9 mouse cellular contexts compared by ENCODE assay signal in genomic region chr12:73110431-73111111, GRCm38 (mm10). TPM values are rescaled to one million over a fixed set of nuclear protein-coding genes. Genes with fewer than 3 reads are reported as not detected.
DNase-seq lines count a peak whose midpoint lies in the region; ATAC-seq and TF ChIP-seq lines count a peak whose summit lies in the region.
"Had no signal": no experiment of that assay in that cellular context is flagged by ENCODE, and none has a peak within 500 bp of the region (broad histone marks: within the 10 kb centered on the region; RNA-seq: fewer than 3 reads in every experiment).

No protein-coding gene starts in this region.

- no peak for TF ChIP-seq CTCF in stomach, postnatal 0 days (IDR thresholded peaks at IDR 0.05; ENCODE audit: low read depth)

- WGBS in forebrain, embryonic 10.5 days, result 2% methylated on average over 23 of the region's 23 CpGs
- WGBS in intestine, embryonic 16.5 days, result 7% methylated on average over 23 of the region's 23 CpGs
- WGBS in lung, embryonic 15.5 days, result 8% methylated on average over 23 of the region's 23 CpGs
- WGBS in stomach, postnatal 0 days, result 10% methylated on average over 23 of the region's 23 CpGs

- 0 out of 2 replicates have a peak overlapping the region, but pooled peaks have one; percentile 33 for H3K9ac ChIP-seq in intestine, embryonic 16.5 days (ENCODE audit: low read depth, low read length)
- H3K9ac ChIP-seq in lung, embryonic 15.5 days, result peak overlapping the region; percentile 72
- no peak overlapping the region for H3K9ac ChIP-seq in stomach, postnatal 0 days (ENCODE audit: low read length)

- peak overlapping the region; percentile 94 for H3K27ac ChIP-seq in forebrain, embryonic 10.5 days
- H3K27ac ChIP-seq in intestine, embryonic 16.5 days (ENCODE audit: low read length), result no peak overlapping the region
- H3K27ac ChIP-seq in lung, embryonic 15.5 days, result no peak overlapping the region
- no peak overlapping the region for H3K27ac ChIP-seq in stomach, postnatal 0 days (replicated peaks)

- peaks cover 20% of the 10 kb centered on the region for H3K27me3 ChIP-seq in forebrain, embryonic 10.5 days (ENCODE audit: poor library complexity, severe bottlenecking)
- peaks cover 3% of the 10 kb centered on the region for H3K27me3 ChIP-seq in intestine, embryonic 16.5 days (replicated peaks; ENCODE audit: control insufficient read depth, insufficient read depth, low read length)
- H3K27me3 ChIP-seq in lung, embryonic 15.5 days, result peaks cover 9% of the 10 kb centered on the region; the same call in 1 of the 2 replicates
- peaks cover 3% of the 10 kb centered on the region; the same call in 1 of the 2 replicates for H3K27me3 ChIP-seq in stomach, postnatal 0 days (ENCODE audit: control insufficient read depth, insufficient read depth, low read length)

- no peak for TF ChIP-seq EP300 in stomach, postnatal 0 days (optimal IDR thresholded peaks at IDR 0.05)

- H3K4me2 ChIP-seq in intestine, embryonic 16.5 days (ENCODE audit: low read depth, low read length), result peak overlapping the region; percentile 100
- peak overlapping the region; percentile 100 for H3K4me2 ChIP-seq in lung, embryonic 15.5 days
- H3K4me2 ChIP-seq in stomach, postnatal 0 days (replicated peaks; ENCODE audit: low read depth), result peak overlapping the region; percentile 98

- peak; percentile 23 for DNase-seq in gastrocnemius, adult 18-20 months (ENCODE audit: low spot score)
- no peak for DNase-seq in gastrocnemius, postnatal 36 days
- peak; percentile 84 for DNase-seq in NIH3T3 (ENCODE audit: low read depth)
- peak; percentile 20 for DNase-seq in forebrain, embryonic 10.5 days (ENCODE audit: extremely low spot score, low spot score)
- peak; percentile 35 for DNase-seq in stomach, postnatal 0 days (ENCODE audit: low spot score)
- DNase-seq in frontal cortex, postnatal 10 days (ENCODE audit: low spot score in 2 of 2), result no peak

- intact Hi-C loops in gastrocnemius, postnatal 36 days (cut with DNase I), result loop anchor here (10.0 kb wide), 1 partner anchor 94 kb away; no protein-coding TSS in a partner anchor

- no peaks in the 10 kb centered on the region for H3K9me3 ChIP-seq in forebrain, embryonic 10.5 days
- no peaks in the 10 kb centered on the region for H3K9me3 ChIP-seq in intestine, embryonic 16.5 days (ENCODE audit: control insufficient read depth, low read length)
- H3K9me3 ChIP-seq in lung, embryonic 15.5 days, result no peaks in the 10 kb centered on the region
- no peaks in the 10 kb centered on the region for H3K9me3 ChIP-seq in stomach, postnatal 0 days (ENCODE audit: control insufficient read depth, low read length)

- peak overlapping the region; percentile 84 for H3K4me3 ChIP-seq in forebrain, embryonic 10.5 days
- peak overlapping the region; percentile 69 for H3K4me3 ChIP-seq in intestine, embryonic 16.5 days (ENCODE audit: low read length)
- H3K4me3 ChIP-seq in lung, embryonic 15.5 days, result peak overlapping the region; percentile 75
- H3K4me3 ChIP-seq in stomach, postnatal 0 days (ENCODE audit: low read depth, low read length), result peak overlapping the region; percentile 62; the same call in 1 of the 2 replicates

- peaks cover 37% of the 10 kb centered on the region for H3K36me3 ChIP-seq in forebrain, embryonic 10.5 days (replicated peaks)
- H3K36me3 ChIP-seq in intestine, embryonic 16.5 days (ENCODE audit: control insufficient read depth, insufficient read depth, low read length), result no peaks in the 10 kb centered on the region
- no peaks in the 10 kb centered on the region for H3K36me3 ChIP-seq in lung, embryonic 15.5 days
- no peaks in the 10 kb centered on the region for H3K36me3 ChIP-seq in stomach, postnatal 0 days (ENCODE audit: control insufficient read depth, insufficient read depth, low read length)

- ATAC-seq in intestine, embryonic 16.5 days, result 0 out of 2 replicates have a peak, but pooled peaks have one; percentile 52
- peak; percentile 21 for ATAC-seq in lung, embryonic 15.5 days (ENCODE audit: borderline replicate concordance, extremely low read depth, low FRiP score, low TSS enrichment)
- peak; percentile 66 for ATAC-seq in stomach, postnatal 0 days (ENCODE audit: low FRiP score, low TSS enrichment)

- peaks cover 34% of the 10 kb centered on the region for H3K4me1 ChIP-seq in forebrain, embryonic 10.5 days
- peaks cover 19% of the 10 kb centered on the region for H3K4me1 ChIP-seq in intestine, embryonic 16.5 days (ENCODE audit: control insufficient read depth, insufficient read depth, low read length)
- H3K4me1 ChIP-seq in lung, embryonic 15.5 days, result peaks cover 23% of the 10 kb centered on the region
- peaks cover 6% of the 10 kb centered on the region; the same call in 1 of the 2 replicates for H3K4me1 ChIP-seq in stomach, postnatal 0 days (replicated peaks; ENCODE audit: control insufficient read depth, insufficient read depth)

RNA-seq across cellular contexts. Expression of gene Six4, which starts 2.7 kb away (rescaled TPM):
- total RNA-seq in gastrocnemius, adult 18-20 months (2021), result 10 to 100 TPM; 13.9 to 16.3 TPM
- total RNA-seq in gastrocnemius, postnatal 36 days (2021), result 10 to 100 TPM; 10.6 to 17.0 TPM
- polyA plus RNA-seq in forebrain, embryonic 10.5 days (2016; fragmentation: Nextera tagmentation; extraction: Ambion mirVana), result 7.0 and 7.6 TPM in 2 replicates
- 0.20 and 0.24 TPM in 2 replicates for polyA plus RNA-seq in intestine, embryonic 16.5 days (2015; fragmentation: Nextera tagmentation; extraction: Ambion mirVana)
- polyA plus RNA-seq in lung, embryonic 15.5 days (2015; fragmentation: Nextera tagmentation; extraction: Ambion mirVana), result 2.4 and 2.9 TPM in 2 replicates
- 0.13 and 0.17 TPM in 2 replicates for polyA plus RNA-seq in stomach, postnatal 0 days (2015; fragmentation: Nextera tagmentation; extraction: Ambion mirVana)
- total RNA-seq: MEL had no signal

RNA-seq across cellular contexts. Expression of gene Mnat1, which starts 12.9 kb away (rescaled TPM):
- 10 to 100 TPM; 18.2 to 18.8 TPM for total RNA-seq in gastrocnemius, adult 18-20 months (2021)
- 10 to 100 TPM; 13.1 to 15.9 TPM for total RNA-seq in gastrocnemius, postnatal 36 days (2021)
- 35.8 and 37.5 TPM in 2 replicates for polyA plus RNA-seq in forebrain, embryonic 10.5 days (2016; fragmentation: Nextera tagmentation; extraction: Ambion mirVana)
- polyA plus RNA-seq in intestine, embryonic 16.5 days (2015; fragmentation: Nextera tagmentation; extraction: Ambion mirVana), result 21.0 and 21.1 TPM in 2 replicates
- 31.4 and 31.9 TPM in 2 replicates for polyA plus RNA-seq in lung, embryonic 15.5 days (2015; fragmentation: Nextera tagmentation; extraction: Ambion mirVana)
- polyA plus RNA-seq in stomach, postnatal 0 days (2015; fragmentation: Nextera tagmentation; extraction: Ambion mirVana), result 17.1 and 20.0 TPM in 2 replicates

RNA-seq across cellular contexts. Expression of gene Six1, which starts 56.9 kb away (rescaled TPM):
- total RNA-seq in gastrocnemius, adult 18-20 months (2021), result 10 to 100 TPM; 68.5 to 72.6 TPM
- 10 to 100 TPM; 52.0 to 59.0 TPM for total RNA-seq in gastrocnemius, postnatal 36 days (2021)
- polyA plus RNA-seq in forebrain, embryonic 10.5 days (2016; fragmentation: Nextera tagmentation; extraction: Ambion mirVana), result 10.7 and 11.4 TPM in 2 replicates
- polyA plus RNA-seq in intestine, embryonic 16.5 days (2015; fragmentation: Nextera tagmentation; extraction: Ambion mirVana), result not detected in 2 replicates
- 1.3 and 1.5 TPM in 2 replicates for polyA plus RNA-seq in lung, embryonic 15.5 days (2015; fragmentation: Nextera tagmentation; extraction: Ambion mirVana)
- 0.02 and 0.10 TPM in 2 replicates for polyA plus RNA-seq in stomach, postnatal 0 days (2015; fragmentation: Nextera tagmentation; extraction: Ambion mirVana)
- total RNA-seq: MEL had no signal

Comparison
In these comparisons a context has a peak if more than half of its experiments do, and no peak if none do; other contexts are left out.
1. DNase-seq: peak in gastrocnemius, adult 18-20 months (single experiment), NIH3T3 (single experiment), forebrain, embryonic 10.5 days (single experiment) and stomach, postnatal 0 days (single experiment); none in gastrocnemius, postnatal 36 days (0 of 2) and frontal cortex, postnatal 10 days (0 of 2).
2. Peak in every context shown above with its lines, with median percentiles within 50 percentile points of each other: H3K4me3 ChIP-seq, ATAC-seq and H3K4me2 ChIP-seq.